Mouse (Mus musculus) cerebellum, adult 2 months (tissue): ENCODE measurements around the gene Stxbp4.

Source experiments
- CTCF ChIP-seq: fragments of 200-500 bp; IDR thresholded peaks from 2 replicates; pipeline ENCODE4 v1.5.1; 2011; ENCODE audit warnings: low read depth, mild to moderate bottlenecking, control low read depth, low read length, moderate library complexity, borderline replicate concordance; ENCODE audit not compliant: insufficient read depth
- POLR2A ChIP-seq: fragments of 200-500 bp; IDR thresholded peaks from 2 replicates; pipeline ENCODE4 v1.6.1; 2011; ENCODE audit warnings: low read length, control low read depth, borderline replicate concordance; ENCODE audit not compliant: insufficient read depth

GRCm38 (mm10) chr11:90603066-90603465 is 34.8 kb downstream of the Stxbp4 start:
- TF ChIP-seq POLR2A (no peak), CTCF (no peak)
